Mouse (Mus musculus) CD8-positive naive resting alpha-beta T cell, adult 2 months (primary cell): Measurements from ENCODE around the gene Gm21970.
A peak's percentile ranks its signal among the peaks of the same experiment; 100 is the strongest.
"Not testable (repeated sequence)": the region's sequence is repeated elsewhere in the genome, so short reads cannot be mapped to it uniquely, and the experiment has no call there.

Experiments used
- DNase-seq, 2 experiments: peaks; one replicate each; pipeline ENCODE4 v3.0.0; 2022; ENCODE audit warnings: low read depth in 2 of 2, low spot score in 2 of 2

The Gm21970 gene

GRCm38 (mm10) chr16:91438081-91438480 is 46.6 kb downstream of the Gm21970 start:
- no peak for DNase-seq

GRCm38 (mm10) chr16:91438599-91438998 is 47.1 kb downstream of the Gm21970 start:
- not testable (repeated sequence) for DNase-seq

- DNase-seq = no peak
Observed at GRCm38 (mm10) chr16:91441366-91441765, 49.8 kb downstream of the Gm21970 start.

- DNase-seq = peak in 1 of 2 experiments; percentile 24
Observed at GRCm38 (mm10) chr16:91441811-91442240, 50.3 kb downstream of the Gm21970 start.

- DNase-seq = peak; percentile 51 to 60
Observed at GRCm38 (mm10) chr16:91442446-91442845, 50.9 kb downstream of the Gm21970 start.

- peak in 1 of 2 experiments; percentile 50 for DNase-seq
Observed at GRCm38 (mm10) chr16:91443211-91443611, 51.7 kb downstream of the Gm21970 start.

GRCm38 (mm10) chr16:91444847-91445246 is 53.3 kb downstream of the Gm21970 start:
- no peak for DNase-seq

- DNase-seq = peak; percentile 59 to 72
Observed at GRCm38 (mm10) chr16:91445566-91445965, 54.0 kb downstream of the Gm21970 start.

GRCm38 (mm10) chr16:91446778-91447511 is 55.4 kb downstream of the Gm21970 start:
- no peak for DNase-seq

GRCm38 (mm10) chr16:91447512-91447900 is 56.0 kb downstream of the Gm21970 start:
- no peak for DNase-seq

GRCm38 (mm10) chr16:91448088-91448487 is 56.6 kb downstream of the Gm21970 start:
- DNase-seq = peak in 1 of 2 experiments; percentile 35

GRCm38 (mm10) chr16:91448895-91449294 is 57.4 kb downstream of the Gm21970 start:
- DNase-seq = no peak

GRCm38 (mm10) chr16:91450137-91451064 is 58.9 kb downstream of the Gm21970 start:
- no peak for DNase-seq

GRCm38 (mm10) chr16:91451949-91452348 is 60.4 kb downstream of the Gm21970 start:
- no peak for DNase-seq

GRCm38 (mm10) chr16:91452363-91452896 is 60.9 kb downstream of the Gm21970 start:
- no peak for DNase-seq

- DNase-seq = no peak
Observed at GRCm38 (mm10) chr16:91455868-91456267, 64.3 kb downstream of the Gm21970 start.

- DNase-seq = peak; percentile 59 to 70
Observed at GRCm38 (mm10) chr16:91458301-91458746, 66.8 kb downstream of the Gm21970 start.

GRCm38 (mm10) chr16:91458976-91459375 is 67.5 kb downstream of the Gm21970 start:
- no peak for DNase-seq

- DNase-seq = no peak
Observed at GRCm38 (mm10) chr16:91459396-91459795, 67.9 kb downstream of the Gm21970 start.

- peak in 1 of 2 experiments; percentile 45 for DNase-seq
Observed at GRCm38 (mm10) chr16:91459841-91460370, 68.4 kb downstream of the Gm21970 start.

GRCm38 (mm10) chr16:91461066-91461638 is 69.6 kb downstream of the Gm21970 start:
- DNase-seq = no peak
